Mouse (Mus musculus): ENCODE data around the gene Il6st. TPM values are rescaled to one million over a fixed set of nuclear protein-coding genes. Genes with fewer than 3 reads are reported as not detected.
"Not testable (repeated sequence)": the region's sequence is repeated elsewhere in the genome, so short reads cannot be mapped to it uniquely, and the experiment has no call there.

The Il6st gene
- 37.4 and 39.0 TPM in 2 replicates for polyA plus RNA-seq (2015; fragmentation: Nextera tagmentation; extraction: Ambion mirVana)

- WGBS = under 1% methylated on average over 83 of the region's 85 CpGs
- H3K9me3 ChIP-seq = no peaks in the 10 kb centered on the region
- peak within 1 kb of the TSS; percentile 70 for H3K4me2 ChIP-seq
- ATAC-seq (ENCODE audit: insufficient read depth, low FRiP score, low read depth) = peak; percentile 99
- peak within 1 kb of the TSS; percentile 90 for H3K27ac ChIP-seq
- no peaks in the 10 kb centered on the region for H3K27me3 ChIP-seq (replicated peaks)
- H3K36me3 ChIP-seq = no peaks in the 10 kb centered on the region
- H3K9ac ChIP-seq = peak within 1 kb of the TSS; percentile 80
- peaks cover 14% of the 10 kb centered on the region; the same call in 1 of the 2 replicates for H3K4me1 ChIP-seq
- peak within 1 kb of the TSS; percentile 89 for H3K4me3 ChIP-seq (replicated peaks)
Measured at GRCm38 (mm10) chr13:112463868-112464625, at the start of gene Il6st. Gene Il6st (plus strand): TSS chr13:112464070.

- Histone ChIP-seq H3K27ac (peak overlapping the region; percentile 52), H3K9ac (no peak overlapping the region), H3K36me3 (no peaks in the 10 kb centered on the region), H3K4me2 (no peak overlapping the region), H3K9me3 (no peaks in the 10 kb centered on the region), H3K27me3 (replicated peaks) (no peaks in the 10 kb centered on the region), H3K4me1 (peaks cover 3% of the 10 kb centered on the region), H3K4me3 (replicated peaks) (no peak overlapping the region)
- WGBS = 78% methylated on average over 6 of the region's 6 CpGs
- ATAC-seq (ENCODE audit: insufficient read depth, low FRiP score, low read depth) = no peak
Measured at GRCm38 (mm10) chr13:112415896-112416295, 48.0 kb upstream of the Il6st start.

- ATAC-seq (ENCODE audit: insufficient read depth, low FRiP score, low read depth) = no peak
- H3K27me3 ChIP-seq (replicated peaks) = no peaks in the 10 kb centered on the region
- peak overlapping the region; percentile 52 for H3K27ac ChIP-seq
- H3K9me3 ChIP-seq = no peaks in the 10 kb centered on the region
- H3K9ac ChIP-seq = no peak overlapping the region
- 12% methylated on average over 8 of the region's 8 CpGs for WGBS
- H3K4me1 ChIP-seq = peaks cover 3% of the 10 kb centered on the region
- peak overlapping the region; percentile 14; the same call in 1 of the 2 replicates for H3K4me2 ChIP-seq
- no peak overlapping the region for H3K4me3 ChIP-seq (replicated peaks)
- H3K36me3 ChIP-seq = no peaks in the 10 kb centered on the region
Measured at GRCm38 (mm10) chr13:112416410-112417162, 47.3 kb upstream of the Il6st start.

GRCm38 (mm10) chr13:112417163-112417523 is 46.7 kb upstream of the Il6st start:
- Histone ChIP-seq H3K36me3 (no peaks in the 10 kb centered on the region), H3K4me2 (no peak overlapping the region), H3K4me1 (peaks cover 3% of the 10 kb centered on the region), H3K4me3 (replicated peaks) (no peak overlapping the region), H3K27me3 (replicated peaks) (no peaks in the 10 kb centered on the region), H3K9me3 (no peaks in the 10 kb centered on the region), H3K27ac (peak overlapping the region; percentile 52), H3K9ac (no peak overlapping the region)
- WGBS = 26% methylated on average over 4 of the region's 4 CpGs
- no peak for ATAC-seq (ENCODE audit: insufficient read depth, low FRiP score, low read depth)

GRCm38 (mm10) chr13:112417861-112418423 is 45.9 kb upstream of the Il6st start:
- Histone ChIP-seq H3K27ac (no peak overlapping the region), H3K9ac (no peak overlapping the region), H3K36me3 (no peaks in the 10 kb centered on the region), H3K4me2 (no peak overlapping the region), H3K4me3 (replicated peaks) (no peak overlapping the region), H3K4me1 (peaks cover 3% of the 10 kb centered on the region), H3K27me3 (replicated peaks) (no peaks in the 10 kb centered on the region), H3K9me3 (no peaks in the 10 kb centered on the region)
- ATAC-seq (ENCODE audit: insufficient read depth, low FRiP score, low read depth) = no peak
- WGBS = 81% methylated on average over 2 of the region's 2 CpGs

- no peak for ATAC-seq (ENCODE audit: insufficient read depth, low FRiP score, low read depth)
- Histone ChIP-seq H3K4me3 (replicated peaks) (no peak overlapping the region), H3K9me3 (no peaks in the 10 kb centered on the region), H3K4me1 (peaks cover 3% of the 10 kb centered on the region), H3K27me3 (replicated peaks) (no peaks in the 10 kb centered on the region), H3K36me3 (no peaks in the 10 kb centered on the region), H3K9ac (no peak overlapping the region), H3K27ac (no peak overlapping the region), H3K4me2 (no peak overlapping the region)
- 88% methylated on average over 4 of the region's 4 CpGs for WGBS
Measured at GRCm38 (mm10) chr13:112418595-112418994, 45.3 kb upstream of the Il6st start.

GRCm38 (mm10) chr13:112424212-112424611 is 39.7 kb upstream of the Il6st start:
- no peak for ATAC-seq (ENCODE audit: insufficient read depth, low FRiP score, low read depth)
- Histone ChIP-seq H3K9me3 (no peaks in the 10 kb centered on the region), H3K9ac (no peak overlapping the region), H3K4me2 (no peak overlapping the region), H3K27me3 (replicated peaks) (no peaks in the 10 kb centered on the region), H3K36me3 (no peaks in the 10 kb centered on the region), H3K4me1 (no peaks in the 10 kb centered on the region), H3K27ac (no peak overlapping the region), H3K4me3 (replicated peaks) (no peak overlapping the region)
- 88% methylated on average over 2 of the region's 2 CpGs for WGBS

- Histone ChIP-seq H3K4me1 (no peaks in the 10 kb centered on the region), H3K9me3 (no peaks in the 10 kb centered on the region), H3K27me3 (replicated peaks) (no peaks in the 10 kb centered on the region), H3K4me2 (no peak overlapping the region), H3K9ac (no peak overlapping the region), H3K27ac (no peak overlapping the region), H3K36me3 (no peaks in the 10 kb centered on the region), H3K4me3 (replicated peaks) (no peak overlapping the region)
- WGBS = 73% methylated on average over 7 of the region's 7 CpGs
- ATAC-seq (ENCODE audit: insufficient read depth, low FRiP score, low read depth) = no peak
Measured at GRCm38 (mm10) chr13:112424635-112425034, 39.2 kb upstream of the Il6st start.

GRCm38 (mm10) chr13:112425181-112425654 is 38.7 kb upstream of the Il6st start:
- Histone ChIP-seq H3K4me1 (no peaks in the 10 kb centered on the region), H3K27ac (no peak overlapping the region), H3K4me3 (replicated peaks) (no peak overlapping the region), H3K27me3 (replicated peaks) (no peaks in the 10 kb centered on the region), H3K9ac (no peak overlapping the region), H3K4me2 (no peak overlapping the region), H3K36me3 (no peaks in the 10 kb centered on the region), H3K9me3 (no peaks in the 10 kb centered on the region)
- WGBS = 47% methylated on average over 8 of the region's 8 CpGs
- no peak for ATAC-seq (ENCODE audit: insufficient read depth, low FRiP score, low read depth)

GRCm38 (mm10) chr13:112426265-112427135 is 37.4 kb upstream of the Il6st start:
- Histone ChIP-seq H3K4me3 (replicated peaks) (no peak overlapping the region), H3K9me3 (no peaks in the 10 kb centered on the region), H3K9ac (no peak overlapping the region), H3K27ac (no peak overlapping the region), H3K4me2 (no peak overlapping the region), H3K27me3 (replicated peaks) (no peaks in the 10 kb centered on the region), H3K4me1 (no peaks in the 10 kb centered on the region), H3K36me3 (no peaks in the 10 kb centered on the region)
- ATAC-seq (ENCODE audit: insufficient read depth, low FRiP score, low read depth) = no peak
- WGBS = 59% methylated on average over 13 of the region's 13 CpGs

- not testable (repeated sequence) for H3K27me3 ChIP-seq (replicated peaks); H3K36me3 ChIP-seq; H3K4me1 ChIP-seq; H3K27ac ChIP-seq; H3K4me3 ChIP-seq (replicated peaks); H3K9ac ChIP-seq; ATAC-seq (ENCODE audit: insufficient read depth, low FRiP score, low read depth); H3K9me3 ChIP-seq; H3K4me2 ChIP-seq
- 93% methylated on average over 4 of the region's 4 CpGs for WGBS
Measured at GRCm38 (mm10) chr13:112427136-112427470, 36.8 kb upstream of the Il6st start.
